Mouse (Mus musculus) megakaryocyte-erythroid progenitor cell, adult 5-6 weeks (primary cell): ENCODE data around the gene Tnfrsf14. TPM values are rescaled to one million over a fixed set of nuclear protein-coding genes. Genes with fewer than 3 reads are reported as not detected.

ENCODE experiments used
- ATAC-seq: replicated peaks from 2 replicates; pipeline ENCODE4 v1.8.0; 2016; ENCODE audit warnings: mild to moderate bottlenecking, inconsistent platforms; ENCODE audit not compliant: severe bottlenecking, poor library complexity, low FRiP score, low TSS enrichment
- total RNA-seq, 2 experiments: library from RNA; stranded (forward) in 1 of 2; stranded (reverse) in 1 of 2; fragments of 200-1000, 215-1000 nt in 1 of 2; fragments of >200 nt in 1 of 2; fragmentation: Nextera tagmentation in 1 of 2; gene quantifications; 2 replicates each; pipeline ENCODE4 v1.2.3; 2014 to 2017

Gene Tnfrsf14
- 133 and 270 TPM in 2 replicates for total RNA-seq (2014; fragmentation: Nextera tagmentation)
- 78.8 and 149 TPM in 2 replicates for total RNA-seq (2017)

GRCm38 (mm10) chr4:154928395-154929087 is at the start of gene Tnfrsf14:
Gene Tnfrsf14 (minus strand): TSS chr4:154928563.
- peak; percentile 84 for ATAC-seq

GRCm38 (mm10) chr4:154974163-154974611 is 45.8 kb upstream of the Tnfrsf14 start:
- ATAC-seq, result no peak

- no peak for ATAC-seq
Measured at GRCm38 (mm10) chr4:154972546-154972945, 44.2 kb upstream of the Tnfrsf14 start.

GRCm38 (mm10) chr4:154967173-154967572 is 38.8 kb upstream of the Tnfrsf14 start:
- ATAC-seq, result no peak

- ATAC-seq, result no peak
Measured at GRCm38 (mm10) chr4:154965856-154966255, 37.5 kb upstream of the Tnfrsf14 start.

- peak; percentile 71 for ATAC-seq
Measured at GRCm38 (mm10) chr4:154964581-154965235, 36.3 kb upstream of the Tnfrsf14 start.

GRCm38 (mm10) chr4:154963901-154964580 is 35.7 kb upstream of the Tnfrsf14 start, which contains the start of gene Pank4:
Gene Pank4 (plus strand): TSS chr4:154964123.
- peak; percentile 75 for ATAC-seq

GRCm38 (mm10) chr4:154963190-154963836 is 35.0 kb upstream of the Tnfrsf14 start:
- ATAC-seq, result no peak

GRCm38 (mm10) chr4:154962683-154963082 is 34.3 kb upstream of the Tnfrsf14 start:
- no peak for ATAC-seq

GRCm38 (mm10) chr4:154961911-154962310 is 33.5 kb upstream of the Tnfrsf14 start:
- ATAC-seq, result no peak

GRCm38 (mm10) chr4:154961226-154961738 is 32.9 kb upstream of the Tnfrsf14 start:
- no peak for ATAC-seq

- ATAC-seq, result no peak
Measured at GRCm38 (mm10) chr4:154960690-154961225, 32.4 kb upstream of the Tnfrsf14 start, which contains the start of gene Hes5. Gene Hes5 (plus strand): TSS chr4:154960923.

GRCm38 (mm10) chr4:154960021-154960689 is 31.8 kb upstream of the Tnfrsf14 start:
- no peak for ATAC-seq

- ATAC-seq, result no peak
Measured at GRCm38 (mm10) chr4:154958621-154959020, 30.3 kb upstream of the Tnfrsf14 start.

GRCm38 (mm10) chr4:154958171-154958570 is 29.8 kb upstream of the Tnfrsf14 start:
- no peak for ATAC-seq

- no peak for ATAC-seq
Measured at GRCm38 (mm10) chr4:154957289-154957993, 29.1 kb upstream of the Tnfrsf14 start.

- ATAC-seq, result no peak
Measured at GRCm38 (mm10) chr4:154956604-154957003, 28.2 kb upstream of the Tnfrsf14 start.
